Mouse (Mus musculus) layer of hippocampus, adult 11-12 months (tissue): ENCODE measurements around the gene Sst.

ENCODE experiments used
- DNase-seq: peaks from one replicate; pipeline ENCODE4 v3.0.0; 2022; ENCODE audit warnings: low spot score

The Sst gene

DNA sequence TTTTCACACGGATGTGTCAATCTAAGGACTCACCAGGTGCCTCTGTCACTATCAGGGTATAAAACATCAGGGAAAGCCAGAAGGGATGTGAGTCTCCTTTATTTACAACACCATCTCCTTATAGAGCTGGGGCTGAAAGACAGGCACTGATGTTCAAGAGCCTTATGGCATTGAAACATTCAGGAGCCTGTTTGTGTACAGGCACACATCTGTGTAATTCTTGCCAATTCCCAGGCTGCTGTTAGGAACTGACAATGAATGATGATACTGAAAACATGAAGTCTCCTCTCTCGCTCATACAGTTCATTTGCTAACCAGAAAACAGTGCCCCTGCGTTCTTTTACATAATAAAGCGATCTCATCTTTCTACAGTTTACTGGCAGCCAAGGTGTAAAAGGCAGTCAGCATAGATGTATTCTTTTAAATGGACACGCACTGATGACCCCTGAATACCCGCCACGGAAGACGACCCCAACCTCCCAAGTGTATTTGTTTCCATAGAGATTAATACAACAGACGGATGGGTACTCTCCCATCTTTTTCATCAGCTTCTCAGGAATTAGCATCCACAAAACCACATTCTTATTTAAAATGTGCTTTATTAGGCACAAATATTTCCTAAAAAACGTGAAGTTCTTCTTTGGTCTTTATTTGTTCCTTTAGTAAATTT, 2.7 kb downstream of the Sst start:
- no peak for DNase-seq

DNA sequence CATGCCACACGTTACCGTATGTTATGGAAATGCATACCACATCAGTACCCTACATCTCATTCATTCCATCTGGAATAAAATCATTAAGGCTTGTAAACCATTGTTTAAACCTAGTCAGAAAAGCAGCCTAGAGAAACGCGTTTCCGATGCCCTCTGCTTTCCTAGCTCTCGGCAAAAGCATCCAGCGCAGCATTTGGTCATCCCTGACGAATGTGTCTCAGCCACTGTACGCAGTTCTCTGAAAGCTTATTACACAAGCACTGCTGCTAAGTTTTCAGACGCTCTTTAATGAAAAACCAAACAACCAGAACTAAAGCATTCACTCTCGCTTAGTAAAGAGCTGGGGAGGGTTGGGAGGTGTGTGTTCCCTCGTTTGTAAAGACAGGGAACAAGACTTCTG, 5.7 kb downstream of the Sst start:
- no peak for DNase-seq

DNA sequence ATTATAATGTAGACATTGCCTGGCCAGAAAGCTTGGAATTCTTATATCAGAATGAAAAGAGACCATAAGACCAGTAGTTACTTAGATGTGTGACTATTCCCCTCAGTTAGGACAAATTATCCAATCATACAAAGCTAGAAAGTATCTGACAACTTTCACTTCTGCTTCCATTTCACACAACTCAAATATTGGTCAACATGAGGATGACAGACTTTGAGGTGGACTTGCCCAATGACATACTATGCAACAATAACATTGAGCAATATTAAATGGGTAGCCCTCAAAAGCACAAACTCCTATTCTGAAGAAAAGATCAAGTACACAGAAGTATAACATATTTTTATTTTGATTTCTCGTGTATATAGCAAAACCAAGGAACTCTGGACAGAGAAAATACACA, 35.5 kb downstream of the Sst start:
- no peak for DNase-seq

DNA sequence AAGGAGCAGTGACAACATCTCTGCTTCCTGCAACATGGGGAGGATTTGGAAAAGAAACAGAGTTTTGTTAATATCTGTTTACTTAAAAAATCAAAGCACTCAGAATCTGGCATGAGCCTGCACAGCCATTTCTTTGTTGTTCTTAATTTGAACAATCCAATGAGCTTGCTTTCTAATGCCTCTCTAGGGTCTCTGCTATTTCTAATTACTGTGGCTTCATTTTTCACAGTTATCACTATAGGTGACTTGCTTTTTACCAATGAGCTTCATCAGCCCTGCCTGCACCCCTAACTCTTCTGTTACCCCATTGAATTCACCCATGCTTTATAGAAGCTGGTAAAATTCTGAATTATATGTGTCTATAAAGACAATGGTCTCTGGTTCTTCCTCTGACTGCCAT, 41.0 kb downstream of the Sst start:
- no peak for DNase-seq

DNA sequence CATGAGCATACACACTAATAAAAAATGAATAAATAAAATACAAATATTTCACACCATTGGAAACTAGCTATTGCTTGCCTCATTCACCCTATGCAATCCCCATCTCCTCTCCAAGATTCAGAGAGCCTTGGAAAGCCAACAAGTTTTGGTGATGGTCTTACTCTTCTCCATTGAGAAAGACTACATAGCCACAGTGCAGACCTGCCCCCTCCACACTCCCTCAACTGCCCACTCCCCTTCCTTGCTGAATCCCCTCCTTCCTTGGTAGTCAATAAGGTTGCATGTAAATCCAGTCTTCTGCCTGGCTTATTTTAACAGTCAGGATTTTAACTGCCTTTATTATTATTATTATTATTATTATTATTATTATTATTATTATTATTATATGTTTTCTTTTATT, 41.6 kb downstream of the Sst start:
- DNase-seq: no peak

DNA sequence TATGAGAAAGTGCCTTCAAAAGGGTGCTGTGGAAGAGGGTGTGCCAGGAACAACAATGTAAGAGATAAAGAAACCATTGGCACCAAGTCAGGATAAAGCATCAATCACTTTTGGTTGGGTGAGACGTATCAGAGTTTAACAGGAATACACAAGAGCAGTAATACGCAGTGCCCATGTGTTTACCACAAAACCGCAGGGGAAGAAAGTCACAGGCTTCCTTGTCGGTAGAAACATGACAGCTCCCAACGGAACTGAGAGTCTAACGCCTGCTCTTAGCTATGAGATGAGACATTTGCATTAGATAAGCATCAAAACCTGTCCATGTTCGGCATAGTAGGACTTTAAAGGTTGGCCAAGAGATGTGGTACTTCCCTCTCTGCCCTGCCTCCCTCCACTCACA, 46.1 kb downstream of the Sst start:
- no peak for DNase-seq

DNA sequence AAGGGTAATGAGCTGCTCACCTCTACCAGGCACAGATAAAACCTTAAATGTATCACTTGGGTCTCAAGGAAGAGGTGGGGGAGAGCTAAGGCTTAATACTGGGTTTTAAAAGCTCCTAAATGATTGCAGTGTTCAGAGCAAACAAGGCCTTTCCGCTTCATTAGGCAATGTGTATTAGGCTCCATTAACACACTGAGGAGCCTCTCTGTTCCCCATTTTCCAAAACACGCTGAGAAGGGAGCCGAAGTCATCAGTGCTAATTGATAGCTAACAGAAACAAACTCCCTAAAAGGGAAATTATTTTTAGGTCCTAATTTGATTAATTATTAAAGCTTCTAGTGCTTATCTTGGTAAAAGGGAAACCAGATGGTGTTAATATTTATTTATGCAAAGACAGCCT, 48.1 kb downstream of the Sst start:
- DNase-seq: no peak
